Mouse (Mus musculus) regulatory T cell (primary cell): Measurements from ENCODE around the gene Plpp3.

Source experiments
- in situ Hi-C: fragments of 300-600 bp; cut with MboI, MseI; formaldehyde crosslinking; loops from one replicate; pipeline ENCODE4 v1.15.1; 2025; ENCODE audit warnings: high pct_unique_total_duplicates

Gene Plpp3

DNA sequence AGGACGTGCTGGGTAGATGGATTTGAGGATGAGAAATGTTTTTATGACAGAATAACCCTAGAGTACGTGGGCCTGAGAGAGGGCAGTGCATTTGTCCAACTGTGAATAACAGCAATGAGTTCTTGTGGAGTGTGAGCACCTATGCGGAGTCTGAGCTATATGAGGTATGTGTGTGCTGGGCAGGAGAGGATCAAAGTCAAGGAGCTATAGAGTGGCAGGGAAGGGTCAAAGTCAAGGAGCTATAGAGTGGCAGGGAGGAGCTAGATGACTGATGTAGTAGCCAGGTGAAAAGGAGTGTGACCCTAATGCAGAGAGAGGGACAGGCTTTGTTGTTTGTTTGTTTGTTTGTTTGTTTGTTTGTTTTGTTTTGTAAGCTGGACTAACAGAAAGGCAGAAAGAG lies 98.0 kb downstream of the Plpp3 start:
- in situ Hi-C loops = no loop called here

DNA sequence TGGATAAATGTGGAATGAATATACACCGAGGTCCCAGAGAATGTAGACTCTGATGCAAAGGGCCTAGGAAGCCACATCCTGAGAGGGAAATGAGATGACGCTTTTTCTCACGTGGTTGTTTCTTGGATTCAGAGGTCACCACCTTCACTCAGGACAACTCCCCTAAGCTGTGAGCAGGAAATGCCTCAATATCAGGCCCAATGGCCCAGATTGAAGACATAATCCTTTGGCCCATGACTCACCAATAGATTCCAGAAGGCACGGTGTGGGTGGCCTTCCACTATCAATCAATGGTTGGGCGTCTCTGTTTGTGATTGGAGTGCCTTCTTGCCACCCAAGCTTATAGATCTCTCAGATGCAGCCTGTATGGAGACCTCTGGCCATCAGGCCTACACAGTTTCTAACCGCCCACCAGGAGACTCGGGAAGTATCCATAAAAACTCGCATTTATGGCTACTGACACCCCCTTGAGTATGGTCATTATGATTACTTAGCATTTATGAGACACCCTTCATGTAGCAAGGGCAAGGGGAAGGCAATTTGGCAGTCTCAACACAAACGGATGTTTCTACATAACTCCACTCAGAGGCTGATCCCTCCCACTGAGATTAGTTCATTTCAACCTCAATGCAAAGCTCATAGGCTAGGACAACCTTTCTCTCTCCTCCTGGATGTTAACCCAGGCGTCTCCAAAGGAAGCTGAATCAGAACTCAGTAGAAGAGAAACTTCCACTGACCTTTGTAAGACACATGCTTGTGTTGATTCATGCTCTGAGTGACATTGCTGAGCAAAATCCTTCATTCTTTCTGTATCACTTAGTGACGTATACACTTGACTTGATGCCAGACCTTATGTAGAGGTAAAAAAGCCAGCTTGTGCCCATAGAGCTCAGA lies 100.8 kb downstream of the Plpp3 start:
- in situ Hi-C loops = no loop called here

DNA sequence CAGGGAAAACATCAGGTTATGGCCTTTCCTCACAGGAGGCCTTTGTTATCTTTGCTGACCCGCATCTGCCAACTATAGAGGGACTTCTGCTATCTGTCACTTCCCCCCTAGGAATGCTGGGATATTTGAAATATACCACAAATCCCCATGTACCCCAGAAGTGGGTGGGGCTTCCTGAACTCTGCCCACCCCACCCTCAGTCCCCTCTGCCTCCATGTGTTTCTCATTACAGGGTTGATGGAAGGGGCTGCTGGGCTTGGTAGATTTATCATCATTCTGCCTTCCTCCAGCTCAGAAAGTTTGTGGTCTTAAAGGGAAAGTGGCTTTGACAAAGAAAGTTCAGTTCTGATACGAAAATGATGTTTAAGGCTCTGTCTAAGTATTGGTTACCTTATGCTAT lies 103.2 kb downstream of the Plpp3 start:
- in situ Hi-C loops = loop anchor here (10.0 kb wide), 1 partner anchor 934 kb away; no protein-coding TSS in a partner anchor

DNA sequence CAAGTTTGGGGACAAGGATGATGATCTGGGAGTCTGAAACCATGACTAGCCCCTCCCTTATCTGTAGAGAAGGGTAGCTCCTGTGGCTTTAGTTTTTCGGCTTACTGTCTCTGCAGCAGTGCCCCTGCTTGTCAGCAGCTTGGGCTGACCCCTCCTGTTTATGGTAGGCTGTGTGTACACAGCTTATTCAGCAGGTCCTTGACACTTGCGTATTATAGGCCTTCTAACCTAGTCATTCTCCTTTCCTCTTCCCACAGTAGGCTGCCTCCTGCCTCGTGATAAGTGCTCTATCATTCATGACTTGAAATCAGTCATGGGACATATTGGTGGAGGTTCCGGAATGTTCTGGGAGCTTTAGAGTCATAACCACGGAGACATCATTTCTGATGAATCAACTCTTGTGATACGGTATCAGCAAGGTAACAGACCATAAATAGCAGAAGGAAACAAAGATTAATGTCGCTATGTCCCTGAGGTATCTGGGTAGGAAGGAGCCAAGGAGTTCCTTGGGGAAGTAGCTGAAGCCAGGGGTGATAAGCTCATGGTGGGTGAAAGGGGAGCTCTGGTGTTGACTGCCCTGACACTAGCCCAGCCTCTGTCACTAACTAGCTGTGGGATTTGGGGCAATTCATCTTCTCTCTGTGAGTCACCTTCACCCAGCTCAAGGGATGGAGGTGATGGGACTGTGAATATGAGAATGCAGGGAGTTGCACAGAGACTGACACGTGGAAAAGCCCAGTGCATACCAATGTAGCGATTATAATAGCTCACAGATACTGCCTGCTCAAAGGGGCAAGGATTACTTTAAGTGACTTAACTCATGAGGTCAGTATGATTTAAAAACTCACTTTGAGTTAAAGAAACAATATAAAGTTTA lies 104.0 kb downstream of the Plpp3 start:
- in situ Hi-C loops = loop anchor here (10.0 kb wide), 1 partner anchor 934 kb away; no protein-coding TSS in a partner anchor

DNA sequence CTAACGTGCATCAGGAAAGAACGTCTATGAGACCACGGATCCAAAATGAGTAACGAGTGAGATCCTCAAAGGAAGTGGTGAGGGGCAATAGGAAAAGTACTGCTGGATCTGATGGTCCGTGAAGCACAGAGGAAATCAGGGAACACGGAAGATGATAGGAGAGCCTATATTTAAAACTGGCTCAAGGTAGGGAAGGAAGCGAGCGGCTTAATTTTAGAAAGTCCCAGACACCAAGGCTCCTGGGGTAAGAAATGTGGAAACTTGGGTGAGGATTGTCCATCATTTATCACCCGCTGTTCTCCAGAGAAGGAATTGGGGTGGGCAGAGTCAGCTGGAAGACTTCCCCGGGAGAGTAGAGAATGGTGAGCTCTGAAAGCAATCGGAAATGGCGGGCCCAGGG lies 105.2 kb downstream of the Plpp3 start:
- in situ Hi-C loops = loop anchor here (10.0 kb wide), 1 partner anchor 932 kb away; no protein-coding TSS in a partner anchor

DNA sequence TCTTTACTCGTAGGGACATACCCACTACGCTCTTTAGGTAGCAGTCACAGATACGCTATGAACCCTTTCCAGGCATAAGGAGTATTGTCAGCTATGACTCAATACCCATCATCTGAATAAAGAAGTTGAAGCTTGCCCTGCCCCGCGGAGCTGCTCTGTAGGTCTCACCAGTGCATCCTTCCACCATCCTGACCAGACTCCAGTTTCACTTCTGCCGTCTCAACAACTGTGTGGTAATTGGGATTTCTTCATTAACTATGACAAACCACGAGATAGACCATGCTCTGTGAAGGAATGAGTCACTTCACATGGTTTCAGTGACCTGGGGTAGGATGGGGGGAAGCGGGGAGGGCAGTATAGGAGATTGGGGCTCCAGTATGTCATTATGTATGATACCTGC lies 106.5 kb downstream of the Plpp3 start:
- in situ Hi-C loops = loop anchor here (10.0 kb wide), 1 partner anchor 931 kb away; no protein-coding TSS in a partner anchor

DNA sequence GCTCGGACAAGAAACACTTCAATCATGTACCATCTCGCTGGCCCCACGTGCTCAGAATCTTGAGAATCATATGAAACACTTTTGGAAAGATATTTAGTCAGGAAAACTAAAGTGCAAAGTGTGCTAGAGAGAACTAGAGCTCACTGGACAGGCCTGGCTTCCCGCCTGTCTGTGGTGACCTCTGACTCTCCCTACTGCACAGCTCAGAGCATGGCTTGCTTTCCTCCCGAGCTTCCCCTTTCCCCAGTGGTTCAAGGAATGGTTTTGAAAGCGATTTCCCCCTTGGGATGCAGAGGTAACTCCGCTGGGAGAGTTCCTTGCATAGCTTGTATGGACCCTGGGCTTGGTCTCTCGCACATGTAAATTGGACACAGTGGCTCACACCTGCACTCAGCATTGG lies 107.9 kb downstream of the Plpp3 start:
- in situ Hi-C loops = loop anchor here (10.0 kb wide), 1 partner anchor 930 kb away; no protein-coding TSS in a partner anchor

DNA sequence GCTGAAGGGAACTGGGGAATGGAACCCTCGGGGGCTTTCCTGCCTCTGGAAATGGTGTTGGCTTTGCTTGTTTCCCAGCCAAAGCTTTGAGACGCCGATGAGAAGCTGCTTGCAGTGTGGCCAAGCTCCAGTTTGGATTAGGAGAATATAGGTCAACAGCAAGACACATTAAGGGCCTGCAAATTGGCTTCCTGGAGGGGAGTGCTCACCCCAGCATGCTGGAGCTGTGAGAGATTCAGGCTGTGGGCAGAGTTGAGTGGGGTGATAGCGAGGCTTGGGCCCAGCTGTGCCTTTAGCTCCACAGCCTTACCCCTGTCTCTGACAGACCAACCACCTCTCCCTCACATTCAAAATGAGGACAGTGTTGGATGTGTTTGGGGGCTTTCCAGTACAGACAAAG lies 108.5 kb downstream of the Plpp3 start:
- in situ Hi-C loops = loop anchor here (10.0 kb wide), 1 partner anchor 929 kb away; no protein-coding TSS in a partner anchor

DNA sequence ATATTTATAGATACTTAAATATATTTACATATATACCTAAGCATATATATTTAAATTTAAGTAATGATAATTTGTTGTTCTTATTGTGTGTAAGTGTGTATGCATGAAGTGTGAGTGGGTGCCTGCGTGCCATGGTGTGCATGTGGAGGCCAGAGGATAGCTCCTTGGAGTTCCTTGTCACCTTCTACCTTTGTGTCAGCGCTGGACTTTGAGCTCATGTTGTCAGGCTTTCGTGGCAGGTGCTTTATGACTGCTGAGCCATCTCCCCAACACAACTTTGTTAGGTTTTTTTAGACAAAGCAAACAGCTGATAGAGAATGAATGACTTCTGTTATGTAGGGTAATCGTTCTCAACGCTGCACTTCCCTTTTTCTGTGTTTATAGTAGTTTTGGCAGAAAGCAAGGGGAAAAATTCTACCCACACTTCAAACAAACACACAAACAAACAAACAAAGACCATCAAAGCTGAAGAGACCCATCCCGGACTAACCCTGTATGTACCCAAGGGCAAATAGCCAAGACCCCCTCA lies 111.1 kb downstream of the Plpp3 start:
- in situ Hi-C loops = loop anchor here (10.0 kb wide), 1 partner anchor 927 kb away; no protein-coding TSS in a partner anchor

DNA sequence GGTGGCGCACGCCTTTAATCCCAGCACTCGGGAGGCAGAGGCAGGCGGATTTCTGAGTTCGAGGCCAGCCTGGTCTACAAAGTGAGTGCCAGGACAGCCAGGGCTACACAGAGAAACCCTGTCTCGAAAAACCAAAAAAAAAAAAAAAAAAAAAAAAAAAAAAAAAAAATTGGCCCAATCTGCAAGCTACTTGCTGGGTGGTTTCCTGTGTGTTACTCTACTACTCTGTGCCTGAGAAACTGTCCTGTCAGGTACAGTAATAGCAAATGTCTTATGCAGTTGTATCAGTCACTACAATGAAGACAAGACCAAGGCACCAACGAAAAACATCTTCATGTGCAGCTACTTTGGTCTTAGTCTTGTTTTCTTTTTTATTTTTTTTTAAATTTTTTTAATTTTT lies 112.3 kb downstream of the Plpp3 start:
- in situ Hi-C loops = loop anchor here (10.0 kb wide), 1 partner anchor 925 kb away; no protein-coding TSS in a partner anchor

DNA sequence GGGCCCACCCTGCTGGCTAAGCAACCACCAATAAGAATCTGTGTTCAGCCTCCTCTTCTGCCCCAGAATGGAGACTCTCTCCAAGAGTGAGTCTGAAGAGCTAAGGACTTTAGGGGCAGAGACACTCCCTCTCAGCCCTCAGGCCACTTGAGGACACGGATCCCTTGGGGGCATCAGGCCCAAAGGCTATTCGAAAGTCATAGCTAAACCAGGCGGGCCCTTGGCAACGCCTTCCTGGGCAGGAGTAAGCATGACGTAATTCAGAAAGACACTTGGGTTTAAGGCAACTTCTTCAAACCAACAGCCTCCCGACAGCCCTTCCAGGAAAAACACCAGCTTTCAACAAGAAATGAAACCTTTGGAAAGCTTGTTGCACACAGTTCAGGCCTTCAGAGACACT lies 114.0 kb downstream of the Plpp3 start:
- in situ Hi-C loops = no loop called here

DNA sequence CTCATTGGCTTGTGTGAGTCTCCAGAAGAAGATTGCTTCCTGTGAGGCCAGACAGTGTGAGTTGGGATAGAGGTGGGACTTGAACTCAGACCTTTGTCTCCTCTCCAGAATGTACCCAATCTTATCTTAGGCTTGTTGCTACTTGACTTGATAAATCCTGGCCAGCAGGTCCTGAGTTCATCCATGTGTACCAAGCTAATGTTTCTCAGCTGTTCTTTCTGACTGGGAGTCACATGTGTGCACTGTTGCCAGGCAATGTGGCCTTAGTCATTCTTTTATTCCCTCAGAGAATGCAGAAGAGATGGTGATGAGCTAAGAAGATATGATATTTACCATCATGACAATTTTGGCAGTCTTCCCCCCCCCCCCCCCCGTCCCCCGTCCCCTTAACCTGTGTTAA lies 115.9 kb downstream of the Plpp3 start:
- in situ Hi-C loops = no loop called here

DNA sequence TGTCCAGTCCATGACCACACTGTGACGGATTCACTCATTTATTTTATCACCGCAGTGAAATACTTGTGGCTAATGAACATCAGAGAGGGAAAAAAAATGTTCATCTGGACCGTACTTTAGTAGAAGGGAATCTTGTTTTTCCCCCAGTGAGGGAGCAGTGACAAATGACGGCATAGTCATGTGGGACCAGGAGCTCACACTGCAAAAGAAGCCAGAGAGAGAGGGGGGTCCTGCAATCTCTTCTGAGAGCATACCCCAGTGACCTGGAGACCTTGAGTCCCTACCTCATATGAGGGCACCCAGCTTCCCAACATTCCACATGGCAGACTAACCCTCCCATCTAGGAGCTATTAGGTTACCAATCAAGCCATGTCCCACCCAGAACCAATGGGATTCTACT lies 116.3 kb downstream of the Plpp3 start:
- in situ Hi-C loops = no loop called here

DNA sequence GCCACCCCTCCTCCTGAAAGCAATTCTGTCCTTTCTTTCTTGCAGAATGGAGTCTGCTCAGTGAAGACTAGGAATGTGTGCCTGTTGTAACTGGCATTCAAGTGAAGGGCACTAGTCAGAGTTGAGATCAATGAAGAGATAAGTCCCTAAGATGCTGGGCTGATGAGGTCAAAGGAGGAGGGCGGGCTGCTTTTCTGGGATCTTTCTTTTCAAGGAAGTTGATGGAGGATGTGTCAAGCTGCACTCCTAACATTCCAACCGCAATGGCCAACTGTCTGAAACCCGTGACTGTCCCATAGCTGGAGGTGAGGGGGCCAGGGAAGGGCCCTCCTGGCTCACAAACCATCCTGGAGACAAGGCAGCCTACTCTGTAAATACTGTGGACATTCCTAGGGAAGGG lies 118.5 kb downstream of the Plpp3 start:
- in situ Hi-C loops = no loop called here

DNA sequence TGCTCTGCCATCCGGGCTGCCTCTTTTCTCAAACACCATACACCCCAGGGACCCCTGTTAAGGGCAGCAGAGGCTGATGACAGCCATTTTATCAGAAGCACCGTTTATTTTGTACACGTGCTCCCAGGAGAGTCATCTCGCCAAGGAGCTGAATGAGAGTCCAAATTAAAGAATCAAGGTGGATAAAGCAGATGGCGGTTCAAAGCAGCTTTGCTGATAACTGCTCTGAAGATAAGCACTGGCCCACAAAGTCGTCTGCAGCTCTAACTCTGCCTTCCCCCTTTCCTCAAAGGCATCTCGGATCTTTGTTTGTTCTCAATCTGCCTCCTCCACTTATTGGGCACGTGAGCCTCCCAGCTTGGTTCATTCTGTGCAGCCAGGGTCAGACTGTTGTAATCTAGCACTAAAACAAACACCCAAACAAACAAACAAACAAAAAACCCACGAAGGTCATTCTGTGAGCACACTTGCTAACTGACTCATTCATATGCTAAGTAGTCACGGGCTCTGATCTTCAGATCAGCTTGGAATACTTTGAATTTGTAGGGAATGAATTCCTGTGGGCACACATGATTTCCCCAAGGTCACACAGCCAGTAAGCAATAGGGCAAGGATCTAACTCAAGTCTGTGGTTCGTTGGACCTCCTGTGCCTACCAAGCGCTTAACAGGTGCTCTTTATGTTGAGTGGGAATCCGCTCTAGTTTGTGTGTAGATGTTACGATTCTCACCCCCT lies 119.1 kb downstream of the Plpp3 start:
- in situ Hi-C loops = no loop called here

DNA sequence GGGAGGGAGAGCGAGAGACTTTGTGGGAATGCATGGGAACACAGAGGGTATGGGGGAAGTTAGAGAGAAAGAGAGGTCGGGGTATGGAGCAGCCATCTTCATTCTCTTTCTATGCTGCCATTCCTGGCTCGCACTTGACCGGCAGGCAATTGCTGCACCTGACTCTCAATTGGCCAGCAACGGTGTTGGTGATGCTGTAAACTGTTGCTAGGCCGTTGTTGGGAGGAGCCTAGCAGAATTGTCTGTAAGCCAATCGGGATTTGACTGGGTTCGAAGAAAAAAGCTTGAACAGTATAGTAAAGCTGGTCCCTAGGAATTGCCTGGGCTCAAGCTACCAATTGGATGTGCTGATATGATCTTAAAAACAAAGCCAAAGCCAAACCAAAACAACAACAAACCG lies 121.0 kb downstream of the Plpp3 start:
- in situ Hi-C loops = no loop called here

DNA sequence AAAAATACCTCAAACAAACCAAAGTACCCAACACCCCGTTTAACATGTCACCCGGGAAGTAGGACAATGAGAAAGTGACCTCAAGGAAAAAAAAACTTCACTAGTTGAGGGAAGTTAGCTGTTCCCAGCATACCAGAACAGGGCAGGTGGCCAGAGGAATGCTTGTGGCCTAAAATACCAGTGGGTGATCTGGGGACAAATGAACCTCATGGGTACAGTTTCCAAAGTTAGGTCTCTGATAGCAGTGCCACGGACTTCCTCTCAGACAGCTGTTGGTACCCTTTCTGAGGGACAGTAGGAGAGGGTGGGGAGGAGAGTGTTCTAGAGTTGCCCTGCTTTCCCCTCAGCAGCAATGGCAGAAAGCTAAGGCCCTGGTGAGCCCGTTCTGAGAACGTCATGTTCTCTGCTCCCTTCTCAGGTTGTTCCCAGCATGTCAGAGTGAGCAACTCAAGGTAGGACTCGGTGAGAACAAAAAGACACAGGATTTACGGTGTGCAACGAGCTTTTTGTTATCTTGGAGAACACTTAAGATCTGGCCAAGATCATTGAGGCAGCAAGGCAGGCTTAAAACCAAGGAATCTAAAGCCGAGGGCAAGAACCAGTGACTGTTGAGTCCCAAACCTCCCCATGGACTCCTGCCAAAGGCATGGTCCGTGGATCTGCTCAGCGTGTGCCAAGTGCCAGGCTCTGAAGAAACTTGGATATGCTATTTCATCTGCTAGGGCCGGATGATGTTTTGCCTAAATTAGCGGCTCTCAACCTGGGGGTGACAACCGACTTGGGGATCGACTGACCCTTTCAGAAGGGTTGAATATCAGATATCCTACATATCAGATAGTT lies 121.6 kb downstream of the Plpp3 start:
- in situ Hi-C loops = no loop called here

DNA sequence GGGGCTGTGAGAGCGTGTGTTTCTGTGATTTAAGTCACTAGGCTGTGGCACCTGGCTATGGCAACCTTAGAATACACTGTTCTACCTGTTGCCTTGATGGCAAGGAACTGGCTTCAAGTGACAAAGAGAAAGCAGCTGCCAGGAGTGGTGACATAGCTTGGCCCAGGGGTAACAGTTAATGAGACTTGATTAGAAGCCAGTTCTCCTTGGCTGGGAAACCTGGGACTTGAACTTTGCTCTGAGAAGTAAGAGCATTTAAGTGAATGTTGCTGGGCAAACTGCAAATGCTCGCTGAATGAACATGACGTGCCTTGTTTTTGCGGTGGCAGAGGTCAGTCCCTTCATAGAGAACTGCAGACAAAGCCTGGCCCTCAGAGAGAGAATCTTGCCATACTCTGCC lies 122.7 kb downstream of the Plpp3 start:
- in situ Hi-C loops = no loop called here

DNA sequence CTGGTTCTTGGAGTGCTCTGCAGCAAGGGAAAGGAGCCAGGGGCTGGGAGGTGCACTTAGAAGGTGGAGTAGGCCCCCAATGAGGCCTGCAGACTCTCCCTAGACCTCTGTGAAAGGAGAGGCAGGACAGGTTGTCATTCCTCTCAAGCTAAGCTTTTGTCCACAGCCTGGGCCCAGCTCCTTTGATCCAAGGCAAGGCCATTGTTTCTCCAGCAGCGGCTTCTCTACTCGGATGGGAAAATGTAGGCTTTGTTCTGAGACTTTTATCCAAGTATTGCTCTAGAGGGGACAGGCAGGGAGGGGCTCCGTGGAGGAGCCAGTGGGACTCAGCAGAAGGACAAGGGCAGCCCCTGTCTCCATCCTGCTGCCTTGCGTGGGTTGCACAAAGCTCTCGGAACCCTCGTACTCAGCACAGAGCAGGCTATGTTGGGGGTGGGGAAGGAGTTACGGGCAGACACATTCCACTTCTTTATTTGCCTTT lies 124.6 kb downstream of the Plpp3 start:
- in situ Hi-C loops = no loop called here
